Mouse (Mus musculus) MEL (cell line): Measurements from ENCODE around the gene Gm44805. TPM values are rescaled to one million over a fixed set of nuclear protein-coding genes. Genes with fewer than 3 reads are reported as not detected.

Experiments used
- DNase-seq: peaks from one replicate; pipeline ENCODE4 v3.0.0; 2011; ENCODE audit warnings: low read depth, low spot score
- H3K27ac ChIP-seq: 2 replicates; pipeline ENCODE4 v1.5.1; 2012; ENCODE audit warnings: low read depth, mild to moderate bottlenecking, control low read depth, low read length, moderate library complexity; ENCODE audit not compliant: control insufficient read depth
- H3K27me3 ChIP-seq, 2 experiments: fragments of 150-350 bp in 1 of 2; sonication (generic) in 1 of 2; 2 replicates each; pipeline ENCODE4 v1.6.1; 2012; ENCODE audit warnings: low read length in 2 of 2, mild to moderate bottlenecking in 2 of 2, improper control_type of control experiment in 1 of 2, moderate library complexity in 1 of 2; ENCODE audit not compliant: insufficient read depth in 2 of 2, control insufficient read depth in 1 of 2
- H3K36me3 ChIP-seq, 2 experiments: 2 replicates each; pipeline ENCODE4 v1.6.1; 2012 to 2014; ENCODE audit warnings: low read length in 2 of 2, improper control_type of control experiment in 1 of 2, inconsistent platforms in 1 of 2, mild to moderate bottlenecking in 1 of 2; ENCODE audit not compliant: insufficient read depth in 2 of 2, control insufficient read depth in 1 of 2
- H3K4me1 ChIP-seq, 2 experiments: fragments of 150-350 bp in 1 of 2; sonication (generic) in 1 of 2; 2 replicates each; pipeline ENCODE4 v1.6.1; 2012; ENCODE audit warnings: low read length in 2 of 2, improper control_type of control experiment in 1 of 2, mild to moderate bottlenecking in 1 of 2; ENCODE audit not compliant: insufficient read depth in 2 of 2, control insufficient read depth in 1 of 2
- H3K4me3 ChIP-seq, 2 experiments: fragments of 150-350 bp in 1 of 2; sonication (generic) in 1 of 2; 2 replicates each; pipeline ENCODE4 v1.5.1; 2012; ENCODE audit warnings: low read depth in 2 of 2, low read length in 2 of 2, mild to moderate bottlenecking in 2 of 2, moderate library complexity in 2 of 2, control low read depth in 1 of 2, improper control_type of control experiment in 1 of 2; ENCODE audit not compliant: control insufficient read depth in 1 of 2, insufficient read depth in 1 of 2
- H3K79me2 ChIP-seq: 2 replicates; pipeline ENCODE4 v1.6.1; 2012; ENCODE audit warnings: mild to moderate bottlenecking, low read length, moderate library complexity; ENCODE audit not compliant: control insufficient read depth, poor library complexity, insufficient read depth
- H3K9ac ChIP-seq: 2 replicates; pipeline ENCODE4 v1.6.1; 2012; ENCODE audit warnings: low read depth, mild to moderate bottlenecking, control low read depth, low read length, moderate library complexity; ENCODE audit not compliant: control insufficient read depth, poor library complexity, severe bottlenecking
- H3K9me3 ChIP-seq: fragments of 150-350 bp; sonication (generic); replicated peaks from 2 replicates; pipeline ENCODE4 v1.6.1; 2012; ENCODE audit warnings: mild to moderate bottlenecking, low read length, improper control_type of control experiment, moderate library complexity; ENCODE audit not compliant: insufficient read depth
- BHLHE40 ChIP-seq: IDR thresholded peaks from 2 replicates; pipeline ENCODE4 v1.6.1; 2012; ENCODE audit warnings: low read depth, mild to moderate bottlenecking, inconsistent platforms, low read length, improper control_type of control experiment, borderline replicate concordance
- CHD1 ChIP-seq: IDR thresholded peaks from 2 replicates; pipeline ENCODE4 v1.6.1; 2012; ENCODE audit warnings: low read depth, mild to moderate bottlenecking, inconsistent platforms, low read length, improper control_type of control experiment
- EP300 ChIP-seq, 2 experiments: IDR thresholded peaks; 2 replicates each; pipeline ENCODE4 v1.6.1; 2011; ENCODE audit warnings: improper control_type of control experiment in 2 of 2, low read length in 2 of 2, low read depth in 1 of 2, mild to moderate bottlenecking in 1 of 2
- ETS1 ChIP-seq: IDR thresholded peaks from 2 replicates; pipeline ENCODE4 v1.6.1; 2012; ENCODE audit warnings: low read depth, mild to moderate bottlenecking, inconsistent platforms, low read length, improper control_type of control experiment, moderate library complexity
- GABPA ChIP-seq: IDR thresholded peaks from 2 replicates; pipeline ENCODE4 v1.6.1; 2012; ENCODE audit warnings: low read depth, mild to moderate bottlenecking, inconsistent platforms, low read length, improper control_type of control experiment, moderate library complexity
- HCFC1 ChIP-seq: IDR thresholded peaks from 2 replicates; pipeline ENCODE4 v1.6.1; 2012; ENCODE audit warnings: low read depth, mild to moderate bottlenecking, inconsistent platforms, low read length, improper control_type of control experiment, moderate library complexity
- KAT2A ChIP-seq: conservative IDR thresholded peaks from 2 replicates; pipeline ENCODE4 v1.6.1; 2012; ENCODE audit warnings: low read depth, low read length, improper control_type of control experiment, inconsistent platforms
- MAZ ChIP-seq: IDR thresholded peaks from 2 replicates; pipeline ENCODE4 v1.6.1; 2012; ENCODE audit warnings: low read depth, mild to moderate bottlenecking, inconsistent platforms, low read length, improper control_type of control experiment
- MXI1 ChIP-seq: IDR thresholded peaks from 2 replicates; pipeline ENCODE4 v1.6.1; 2011; ENCODE audit warnings: mild to moderate bottlenecking, low read depth, low read length, improper control_type of control experiment
- NELFE ChIP-seq: IDR thresholded peaks from 2 replicates; pipeline ENCODE4 v1.6.1; 2011; ENCODE audit warnings: low read depth, low read length, improper control_type of control experiment
- NRF1 ChIP-seq: IDR thresholded peaks from 2 replicates; pipeline ENCODE4 v1.6.1; 2014; ENCODE audit warnings: low read depth, mild to moderate bottlenecking, inconsistent platforms, low read length, improper control_type of control experiment, moderate library complexity; ENCODE audit not compliant: poor library complexity, insufficient read depth, severe bottlenecking
- POLR2A ChIP-seq, 2 experiments: IDR thresholded peaks; 2 replicates each; pipeline ENCODE4 v1.6.1; 2011 to 2012; ENCODE audit warnings: low read length in 2 of 2, mild to moderate bottlenecking in 2 of 2, control low read depth in 1 of 2, improper control_type of control experiment in 1 of 2, low read depth in 1 of 2, moderate library complexity in 1 of 2; ENCODE audit not compliant: control insufficient read depth in 1 of 2, insufficient read depth in 1 of 2, poor library complexity in 1 of 2
- POLR2AphosphoS2 ChIP-seq: IDR thresholded peaks from 2 replicates; pipeline ENCODE4 v1.6.1; 2011; ENCODE audit warnings: low read length, improper control_type of control experiment
- RCOR1 ChIP-seq: IDR thresholded peaks from 2 replicates; pipeline ENCODE4 v1.6.1; 2012; ENCODE audit warnings: low read depth, mild to moderate bottlenecking, inconsistent platforms, low read length, improper control_type of control experiment
- SIN3A ChIP-seq: IDR thresholded peaks from 2 replicates; pipeline ENCODE4 v1.6.1; 2012; ENCODE audit warnings: low read length, improper control_type of control experiment, inconsistent platforms
- TBP ChIP-seq: IDR thresholded peaks from 2 replicates; pipeline ENCODE4 v1.8.0; 2011; ENCODE audit warnings: low read depth, low read length, improper control_type of control experiment
- TCF12 ChIP-seq: IDR thresholded peaks from 2 replicates; pipeline ENCODE4 v1.6.1; 2014; ENCODE audit warnings: low read depth, mild to moderate bottlenecking, inconsistent platforms, low read length, improper control_type of control experiment, moderate library complexity
- UBTF ChIP-seq: IDR thresholded peaks from 2 replicates; pipeline ENCODE4 v1.6.1; 2012; ENCODE audit warnings: low read depth, mild to moderate bottlenecking, inconsistent platforms, low read length, improper control_type of control experiment, moderate library complexity, borderline replicate concordance; ENCODE audit not compliant: insufficient read depth
- ZKSCAN1 ChIP-seq: IDR thresholded peaks from 2 replicates; pipeline ENCODE4 v1.6.1; 2012; ENCODE audit warnings: low read depth, mild to moderate bottlenecking, inconsistent platforms, low read length, improper control_type of control experiment, moderate library complexity
- ZMIZ1 ChIP-seq: IDR thresholded peaks from 2 replicates; pipeline ENCODE4 v1.6.1; 2012; ENCODE audit warnings: low read depth, mild to moderate bottlenecking, inconsistent platforms, low read length, improper control_type of control experiment, moderate library complexity
- ZNF384 ChIP-seq: IDR thresholded peaks from 2 replicates; pipeline ENCODE4 v1.6.1; 2012; ENCODE audit warnings: low read depth, mild to moderate bottlenecking, inconsistent platforms, low read length, improper control_type of control experiment
- polyA plus RNA-seq, 2 experiments: library from polyadenylated mRNA; stranded (reverse) in 1 of 2; unstranded in 1 of 2; fragments of >175 nt in 1 of 2; fragments of >200 nt in 1 of 2; gene quantifications; 2 replicates each; pipeline versions ENCODE4 v1.2.1 to v1.2.4; 2012; ENCODE audit warnings: low replicate concordance in 2 of 2, low read depth in 1 of 2; ENCODE audit not compliant: insufficient read length in 2 of 2, insufficient read depth in 1 of 2, missing spikeins in 1 of 2
- total RNA-seq: library from RNA; depleted of rRNA; stranded (reverse); fragments of 300-350 nt; gene quantifications from 2 replicates; pipeline ENCODE4 v1.2.3, GENCODE M21; 2012

The Gm44805 gene
- total and polyA plus RNA-seq, 3 experiments: not detected

DNA sequence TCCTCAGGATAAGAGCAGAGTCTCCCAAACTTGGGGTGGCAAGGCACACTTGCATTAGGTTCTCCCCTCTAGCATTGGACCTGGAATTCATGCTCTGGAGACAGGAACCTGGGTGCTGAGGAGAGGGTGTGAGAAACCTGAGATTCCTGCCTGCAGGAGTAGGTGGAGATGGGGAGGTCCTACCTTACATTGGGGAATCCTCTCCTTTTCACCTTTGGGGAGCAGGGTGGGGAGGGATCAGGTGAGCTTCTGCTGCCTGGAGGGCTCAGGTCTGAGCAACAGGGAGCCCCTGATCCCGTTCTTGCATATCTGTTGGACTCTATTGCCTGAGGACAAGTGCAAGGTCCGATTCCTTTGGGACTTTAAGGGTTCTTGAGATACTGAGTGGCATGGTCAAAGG is 35.6 kb upstream of the Gm44805 start:
- no peak for TF ChIP-seq BHLHE40
- no peak for TF ChIP-seq GABPA
- no peak for TF ChIP-seq ZNF384
- no peak for TF ChIP-seq ZKSCAN1
- TF ChIP-seq, all 39 proteins: peak for 0
- DNase-seq: no peak
- peak overlapping the region; percentile 38 to 63 for H3K4me3 ChIP-seq
- H3K79me2 ChIP-seq: peaks cover 20% of the 10 kb centered on the region
- no peaks in the 10 kb centered on the region for H3K27me3 ChIP-seq
- peak overlapping the region; percentile 83 for H3K9ac ChIP-seq
- peak overlapping the region; percentile 99 for H3K27ac ChIP-seq
- H3K36me3 ChIP-seq: peaks cover 3 to 14% of the 10 kb centered on the region in 2 experiments; a peak in 3 of 4 replicates
- H3K9me3 ChIP-seq: no peaks in the 10 kb centered on the region
- peaks cover 0 to 21% of the 10 kb centered on the region in 2 experiments; a peak in 2 of 4 replicates for H3K4me1 ChIP-seq

DNA sequence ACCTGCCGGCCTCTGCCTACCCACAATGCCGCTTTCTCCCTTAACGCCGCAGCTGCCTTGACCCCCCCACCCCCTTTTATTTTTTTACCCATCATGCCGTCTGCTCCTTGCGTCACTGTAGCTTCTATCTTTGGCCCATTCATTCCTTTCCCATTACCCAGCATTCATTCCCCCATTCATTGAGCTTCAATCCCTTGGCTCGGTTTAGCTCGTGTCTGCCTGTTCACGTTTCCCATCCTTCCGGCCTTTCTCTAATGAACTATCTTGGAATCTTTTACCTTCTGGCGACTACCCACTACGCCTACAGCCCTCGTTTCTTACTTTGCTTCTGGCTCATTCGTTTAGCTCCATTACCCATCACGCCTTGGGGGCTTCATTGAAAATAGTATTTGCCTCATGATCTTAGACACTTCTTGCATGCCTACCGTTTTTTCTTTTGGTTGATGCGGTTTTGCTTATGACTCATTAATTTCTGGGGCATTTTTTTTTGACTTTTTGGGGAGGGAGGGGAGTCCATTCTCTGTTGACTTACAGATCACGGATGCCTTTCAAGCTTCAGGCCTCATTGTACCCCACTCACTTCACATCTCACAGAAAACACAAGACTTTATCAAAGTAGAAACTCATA is 34.9 kb upstream of the Gm44805 start:
- H3K4me3 ChIP-seq: peak overlapping the region; percentile 38 to 63
- H3K27ac ChIP-seq: peak overlapping the region; percentile 99
- peaks cover 20% of the 10 kb centered on the region for H3K79me2 ChIP-seq
- no peak for DNase-seq
- H3K27me3 ChIP-seq: no peaks in the 10 kb centered on the region
- peak overlapping the region; percentile 83 for H3K9ac ChIP-seq
- no peaks in the 10 kb centered on the region for H3K9me3 ChIP-seq
- H3K4me1 ChIP-seq: peaks cover 0 to 19% of the 10 kb centered on the region in 2 experiments; a peak in 2 of 4 replicates
- TF ChIP-seq SIN3A: peak; percentile 12; the same call in 1 of the 2 replicates
- 0 out of 2 replicates have a peak, but pooled peaks have one; percentile 55 for TF ChIP-seq ZMIZ1
- no peak for TF ChIP-seq NRF1
- TF ChIP-seq MXI1: peak; percentile 38; the same call in 1 of the 2 replicates
- 0 out of 4 replicates have a peak, but pooled peaks of 1 of the 2 experiments have one; percentile 13 for TF ChIP-seq EP300 (IDR thresholded peaks at IDR 0.05; ENCODE audit: low read depth in 1 of 2, low read length in 2 of 2)
- peak; percentile 83 for TF ChIP-seq HCFC1
- TF ChIP-seq POLR2AphosphoS2: peak; percentile 90
- peak; percentile 76; the same call in 1 of the 2 replicates for TF ChIP-seq CHD1
- no peak for TF ChIP-seq RCOR1
- peak; percentile 84 for TF ChIP-seq TBP
- TF ChIP-seq KAT2A: no peak
- peak; percentile 85 for TF ChIP-seq NELFE
- peak; percentile 48; the same call in 1 of the 2 replicates for TF ChIP-seq TCF12
- peak; percentile 47 to 96; a peak in 2 of 4 replicates for TF ChIP-seq POLR2A (IDR thresholded peaks at IDR 0.05; ENCODE audit: control insufficient read depth in 1 of 2, insufficient read depth in 1 of 2, low read depth in 1 of 2, low read length in 2 of 2, poor library complexity in 1 of 2)
- TF ChIP-seq UBTF: no peak
- peak; percentile 72 for TF ChIP-seq ETS1
- no peak for TF ChIP-seq MAZ
- TF ChIP-seq ZNF384: peak; percentile 71; the same call in 1 of the 2 replicates
- H3K36me3 ChIP-seq: peaks cover 3 to 14% of the 10 kb centered on the region in 2 experiments; a peak in 3 of 4 replicates
